ENCODE assay signal across 16 mouse cellular contexts in genomic region chr6:55420411-55420810, GRCm38 (mm10). TPM values are rescaled to one million over a fixed set of nuclear protein-coding genes. Genes with fewer than 3 reads are reported as not detected.
DNase-seq lines count a peak whose midpoint lies in the region; ATAC-seq and TF ChIP-seq lines count a peak whose summit lies in the region.
"Had no signal": no experiment of that assay in that cellular context is flagged by ENCODE, and none has a peak within 500 bp of the region (broad histone marks: within the 10 kb centered on the region; RNA-seq: fewer than 3 reads in every experiment).

No protein-coding gene starts in this region.

- no peaks in the 10 kb centered on the region for H3K27me3 ChIP-seq in forebrain, postnatal 0 days (ENCODE audit: insufficient read depth, low read length)
- H3K27me3 ChIP-seq in midbrain, embryonic 14.5 days (ENCODE audit: control insufficient read depth, insufficient read depth, low read length): no peaks in the 10 kb centered on the region
- H3K27me3 ChIP-seq: intestine, embryonic 15.5 days; liver, embryonic 12.5 days had no signal

- H3K4me1 ChIP-seq in forebrain, postnatal 0 days (ENCODE audit: insufficient read depth): peaks cover 15% of the 10 kb centered on the region
- peaks cover 24% of the 10 kb centered on the region for H3K4me1 ChIP-seq in midbrain, embryonic 14.5 days (ENCODE audit: control insufficient read depth, insufficient read depth, low read length)
- H3K4me1 ChIP-seq: intestine, embryonic 15.5 days; liver, embryonic 12.5 days had no signal

- WGBS in forebrain, postnatal 0 days: 81% methylated on average over 3 of the region's 3 CpGs
- WGBS in midbrain, embryonic 14.5 days: 79% methylated on average over 3 of the region's 3 CpGs

- H3K36me3 ChIP-seq in forebrain, postnatal 0 days (ENCODE audit: insufficient read depth): no peaks in the 10 kb centered on the region
- H3K36me3 ChIP-seq in midbrain, embryonic 14.5 days (ENCODE audit: control insufficient read depth, insufficient read depth, low read length): no peaks in the 10 kb centered on the region
- H3K36me3 ChIP-seq: intestine, embryonic 15.5 days; liver, embryonic 12.5 days had no signal

- H3K9me3 ChIP-seq in forebrain, postnatal 0 days (ENCODE audit: low read length): no peaks in the 10 kb centered on the region
- no peaks in the 10 kb centered on the region for H3K9me3 ChIP-seq in midbrain, embryonic 14.5 days (ENCODE audit: control insufficient read depth, low read length)
- H3K9me3 ChIP-seq: intestine, embryonic 15.5 days; liver, embryonic 12.5 days had no signal

- intact Hi-C loops in left cerebral cortex, postnatal 14 days (cut with DNase I): no loop called here

- no peak overlapping the region for H3K9ac ChIP-seq in forebrain, postnatal 0 days
- no peak overlapping the region for H3K9ac ChIP-seq in midbrain, embryonic 14.5 days (replicated peaks; ENCODE audit: low read length)
- H3K9ac ChIP-seq: intestine, embryonic 15.5 days; liver, embryonic 12.5 days had no signal

- no peak for ATAC-seq in forebrain, postnatal 0 days
- ATAC-seq in midbrain, embryonic 14.5 days (ENCODE audit: low FRiP score, low TSS enrichment): no peak
- ATAC-seq: intestine, embryonic 15.5 days; liver, embryonic 12.5 days; lung, postnatal 0 days had no signal

- H3K27ac ChIP-seq in forebrain, postnatal 0 days (ENCODE audit: low read depth, low read length): peak overlapping the region; percentile 79
- peak overlapping the region; percentile 56; the same call in 1 of the 2 replicates for H3K27ac ChIP-seq in midbrain, embryonic 14.5 days (replicated peaks; ENCODE audit: low read depth, low read length)
- H3K27ac ChIP-seq: intestine, embryonic 15.5 days; liver, embryonic 12.5 days; stomach, postnatal 0 days had no signal

- H3K4me2 ChIP-seq in forebrain, postnatal 0 days (ENCODE audit: low read depth): no peak overlapping the region
- H3K4me2 ChIP-seq in midbrain, embryonic 14.5 days (ENCODE audit: low read length): no peak overlapping the region
- H3K4me2 ChIP-seq: intestine, embryonic 15.5 days; liver, embryonic 12.5 days had no signal

- H3K4me3 ChIP-seq in forebrain, postnatal 0 days (ENCODE audit: low read depth, low read length): no peak overlapping the region
- H3K4me3 ChIP-seq in midbrain, embryonic 14.5 days (replicated peaks; ENCODE audit: low read depth, low read length): no peak overlapping the region
- H3K4me3 ChIP-seq: intestine, embryonic 15.5 days; liver, embryonic 12.5 days had no signal

- TF ChIP-seq CTCF in forebrain, postnatal 0 days (IDR thresholded peaks at IDR 0.05; ENCODE audit: low read depth): no peak

- DNase-seq in Muller cell, postnatal 12 days (ENCODE audit: inconsistent ontology term): peak; percentile 19
- DNase-seq in ZHBTc4 (ENCODE audit: low read depth, low spot score): peak; percentile 6
- DNase-seq in forebrain, postnatal 0 days: no peak
- no peak for DNase-seq in midbrain, embryonic 14.5 days
- DNase-seq in right cerebral cortex, postnatal 10 days (ENCODE audit: low spot score in 2 of 2): no peak
- DNase-seq in right cerebral cortex, postnatal 14 days: no peak
- no peak for DNase-seq in left cerebral cortex, postnatal 14 days (ENCODE audit: low spot score in 2 of 2)
- DNase-seq: adrenal gland, postnatal 14 days; gastrocnemius, postnatal 10 days had no signal

RNA-seq across cellular contexts. Expression of gene Adcyap1r1, which starts 31.4 kb away (rescaled TPM):
- 91.8 and 120 TPM in 2 replicates for total RNA-seq in forebrain, postnatal 0 days (2014; rRNA removed)
- polyA plus RNA-seq in forebrain, postnatal 0 days (2015; fragmentation: Nextera tagmentation; extraction: Ambion mirVana): 30.3 and 43.4 TPM in 2 replicates
- 50.2 and 52.7 TPM in 2 replicates for polyA plus RNA-seq in midbrain, embryonic 14.5 days (2014; fragmentation: Nextera tagmentation; extraction: Ambion mirVana)
- 100 to 1,000 TPM; 113 to 126 TPM for total RNA-seq in left cerebral cortex, postnatal 14 days (2021)
- total RNA-seq: CH12.LX had no signal

RNA-seq across cellular contexts. Expression of gene Ghrhr, which starts 44.3 kb away (rescaled TPM):
- not detected in 2 replicates for total RNA-seq in forebrain, postnatal 0 days (2014; rRNA removed)
- polyA plus RNA-seq in forebrain, postnatal 0 days (2015; fragmentation: Nextera tagmentation; extraction: Ambion mirVana): not detected in 2 replicates
- not detected in 2 replicates for polyA plus RNA-seq in midbrain, embryonic 14.5 days (2014; fragmentation: Nextera tagmentation; extraction: Ambion mirVana)
- not detected for total RNA-seq in left cerebral cortex, postnatal 14 days (2021)
- total RNA-seq: adrenal gland, postnatal 14 days; CH12.LX; gastrocnemius, postnatal 10 days; left cerebral cortex, postnatal 25 days had no signal
- polyA plus RNA-seq: heart, embryonic 14.5 days; liver, embryonic 12.5 days; stomach, postnatal 0 days had no signal

Comparison
In these comparisons a context has a peak if more than half of its experiments do, and no peak if none do; other contexts are left out.
1. DNase-seq: peak in Muller cell, postnatal 12 days (single experiment) and ZHBTc4 (single experiment); none in forebrain, postnatal 0 days (single experiment), midbrain, embryonic 14.5 days (single experiment), right cerebral cortex, postnatal 10 days (0 of 2), right cerebral cortex, postnatal 14 days (single experiment) and left cerebral cortex, postnatal 14 days (0 of 2).